Mouse (Mus musculus) left cerebral cortex, postnatal 36 days (tissue): Measurements from ENCODE around the gene Skint8. TPM values are rescaled to one million over a fixed set of nuclear protein-coding genes. Genes with fewer than 3 reads are reported as not detected.
A peak's percentile ranks its signal among the peaks of the same experiment; 100 is the strongest.
"Not testable (repeated sequence)": the region's sequence is repeated elsewhere in the genome, so short reads cannot be mapped to it uniquely, and the experiment has no call there.

Source experiments
- DNase-seq, 2 experiments: peaks; one replicate each; pipeline ENCODE4 v3.0.0; 2021 to 2022; ENCODE audit warnings: low spot score in 2 of 2, mixed read lengths in 1 of 2
- intact Hi-C: fragments of 180-260 bp; cut with DNase I; formaldehyde crosslinking; loops from one replicate; pipeline ENCODE4 v1.15.1; 2025
- total RNA-seq, 2 experiments: library from RNA; stranded (reverse); gene quantifications; 2 replicates each; pipeline ENCODE4 v1.2.3; 2021

Gene Skint8
- under 1 TPM in 1 of 2 experiments, not detected in 1; 0.12 TPM for total RNA-seq

DNA sequence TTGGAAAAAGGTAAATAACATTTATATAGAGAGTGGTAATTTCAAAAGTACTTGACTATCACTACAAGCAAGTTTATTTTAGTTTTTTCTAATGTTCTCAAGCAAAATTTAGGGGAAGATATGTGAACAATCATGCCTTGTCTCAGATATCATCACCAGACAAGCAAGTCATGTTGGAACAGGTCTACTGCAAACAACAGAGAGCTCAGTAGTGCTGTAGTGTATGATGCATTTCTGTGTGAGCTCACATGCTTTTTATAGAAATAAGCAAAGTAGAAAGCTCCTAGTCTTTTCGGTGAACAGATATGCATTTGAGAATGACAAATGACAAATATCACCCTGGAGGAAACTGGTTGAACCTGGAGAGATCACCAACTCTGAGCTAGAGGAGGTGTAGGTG is at the start of gene Skint8:
Gene Skint8, plus strand, starts transcription at position 301 of the 400 bp plus-strand sequence.
- DNase-seq: no peak
- intact Hi-C loops: no loop called here

DNA sequence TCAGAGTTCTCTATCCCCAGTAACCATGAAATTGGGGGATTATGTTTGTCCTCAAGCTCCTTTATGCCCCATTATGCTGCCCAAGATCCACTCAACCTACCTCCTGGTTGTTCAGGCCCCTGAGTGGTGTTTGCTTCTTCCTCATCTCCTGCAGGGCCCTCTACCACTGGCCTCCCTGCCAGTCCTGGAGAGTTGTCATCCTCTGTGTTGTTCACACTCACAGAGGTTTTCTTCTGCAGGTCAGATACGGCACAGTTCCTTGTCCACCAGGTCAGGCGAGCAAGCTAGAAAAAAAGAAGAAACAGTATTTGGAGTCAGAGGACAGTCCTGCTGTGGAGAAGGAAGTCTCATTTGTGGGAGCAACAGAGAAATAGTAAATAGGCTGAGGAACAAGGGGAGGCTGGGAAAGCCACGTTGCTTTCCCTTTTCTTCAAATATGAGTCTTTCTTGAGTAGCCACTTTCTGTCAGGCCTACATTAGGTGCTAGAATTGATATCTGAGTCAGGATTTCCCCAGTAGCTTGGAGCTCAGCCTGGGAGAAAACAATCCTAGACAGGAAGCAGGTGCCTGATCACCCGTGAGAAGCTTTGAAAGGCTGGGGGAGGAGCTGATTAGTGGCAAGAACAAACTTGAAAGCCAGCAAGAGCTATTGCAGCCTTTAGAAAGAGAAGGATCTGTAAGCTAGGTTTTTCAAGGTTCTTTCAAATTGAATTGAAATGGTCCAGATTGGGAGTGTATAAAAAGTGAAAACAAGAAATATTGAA is 38.9 kb upstream of the Skint8 start:
- no peak for DNase-seq
- intact Hi-C loops: no loop called here

DNA sequence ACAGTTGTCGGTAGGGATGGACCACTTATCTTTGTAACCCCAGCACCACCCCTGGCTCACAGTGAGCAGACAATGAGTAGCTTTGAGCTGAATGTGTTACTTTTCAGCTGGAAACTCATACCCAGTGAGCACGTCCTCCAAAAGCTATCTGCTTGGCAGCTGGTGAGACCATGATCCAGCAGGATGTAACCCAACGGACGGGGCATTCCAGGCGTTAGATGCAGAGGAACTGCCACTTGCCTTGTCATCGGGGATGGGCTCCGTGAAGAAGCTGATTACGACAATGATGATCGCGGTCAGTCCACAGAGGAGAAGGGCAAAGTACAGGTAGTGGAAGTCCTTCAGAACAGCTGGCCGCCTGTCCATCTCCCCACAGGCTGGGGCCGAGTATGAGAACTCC is 35.6 kb upstream of the Skint8 start:
- no peak for DNase-seq
- intact Hi-C loops: no loop called here

- intact Hi-C loops: no loop called here
- peak; percentile 60 to 66 for DNase-seq
These were observed 33.2 kb upstream of the Skint8 start for GRCm38 (mm10) chr4:111886018-111886417.

GRCm38 (mm10) chr4:111886607-111887006 is 32.6 kb upstream of the Skint8 start:
- intact Hi-C loops: no loop called here

GRCm38 (mm10) chr4:111892138-111892537 is 27.1 kb upstream of the Skint8 start:
- no peak for DNase-seq
- intact Hi-C loops: no loop called here

More at GRCm38 (mm10) chr4:111886607-111887006, 32.6 kb upstream of the Skint8 start:
- peak; percentile 70 to 79 for DNase-seq

- DNase-seq: no peak
- intact Hi-C loops: no loop called here
These were observed 21.4 kb upstream of the Skint8 start for GRCm38 (mm10) chr4:111897755-111898154.

GRCm38 (mm10) chr4:111898566-111898965 is 20.6 kb upstream of the Skint8 start:
- DNase-seq: no peak
- intact Hi-C loops: no loop called here

GRCm38 (mm10) chr4:111900491-111900890 is 18.7 kb upstream of the Skint8 start:
- intact Hi-C loops, DNase-seq: not testable (repeated sequence)

GRCm38 (mm10) chr4:111901473-111901872 is 17.7 kb upstream of the Skint8 start:
- no peak for DNase-seq
- intact Hi-C loops: no loop called here

GRCm38 (mm10) chr4:111902775-111903174 is 16.4 kb upstream of the Skint8 start, which contains the start of gene Slc5a9:
Slc5a9 (minus strand) TSS chr4:111902918.
- no peak for DNase-seq
- intact Hi-C loops: no loop called here

DNA sequence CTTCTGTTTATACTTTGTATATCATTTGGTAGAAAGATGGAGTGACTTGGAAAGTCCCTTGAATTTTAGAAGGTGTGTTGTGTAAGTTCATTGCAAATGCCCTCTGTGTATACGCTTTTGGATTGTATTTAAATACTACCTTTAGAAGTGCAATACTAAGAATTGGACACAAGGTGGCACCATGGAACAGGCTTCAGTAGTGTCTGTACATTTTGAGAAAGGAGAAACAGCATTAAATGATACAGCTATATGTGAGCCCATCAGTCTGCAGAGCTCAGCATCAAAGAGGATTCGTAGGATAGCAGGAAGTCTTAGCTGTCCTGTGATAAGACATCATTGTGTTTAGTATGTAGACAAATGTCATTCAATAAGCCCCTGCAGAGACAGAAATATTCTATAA is 11.3 kb upstream of the Skint8 start:
- DNase-seq: no peak
- intact Hi-C loops: no loop called here

DNA sequence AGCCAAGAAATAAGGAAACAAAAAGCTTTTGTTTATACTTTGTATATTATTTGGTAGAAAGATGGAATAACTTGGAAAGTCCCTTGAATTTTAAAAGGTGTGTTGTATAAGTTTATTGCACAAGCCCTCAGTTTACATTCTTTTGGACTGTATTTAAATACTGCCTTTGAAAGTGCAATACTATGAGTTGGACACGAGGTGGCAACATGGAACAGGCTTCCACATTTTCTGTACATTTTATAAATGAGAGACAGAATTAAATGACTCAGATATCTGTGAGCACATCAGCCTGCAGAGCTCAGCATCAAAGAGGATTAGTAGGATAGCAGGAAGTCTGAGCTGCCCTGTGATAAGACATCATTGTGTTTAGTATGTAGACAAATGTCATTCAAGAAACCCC is 42.1 kb downstream of the Skint8 start:
- DNase-seq: no peak
- intact Hi-C loops: no loop called here

- DNase-seq, intact Hi-C loops: not testable (repeated sequence)
These were observed 44.0 kb downstream of the Skint8 start for GRCm38 (mm10) chr4:111963241-111963640.

- no peak for DNase-seq
- intact Hi-C loops: no loop called here
These were observed 44.5 kb downstream of the Skint8 start for GRCm38 (mm10) chr4:111963669-111964068.

DNA sequence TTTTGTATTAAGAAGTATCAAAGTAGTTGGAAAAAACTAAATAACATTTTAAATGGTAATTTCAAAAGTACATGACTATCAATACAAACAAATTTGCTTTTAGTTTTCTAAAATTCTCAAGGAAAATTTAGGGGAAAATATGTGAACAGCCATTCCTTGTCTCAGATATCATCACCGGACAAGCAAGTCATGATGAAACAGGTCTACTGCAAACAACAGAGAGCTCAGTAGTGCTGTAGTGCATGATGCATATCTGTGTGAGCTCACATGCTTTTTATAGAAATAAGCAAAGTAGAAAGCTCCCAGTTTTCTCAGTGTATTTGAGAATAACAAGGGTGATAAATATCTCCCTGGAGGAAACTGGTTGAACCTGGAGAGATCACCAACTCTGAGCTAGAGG is 53.4 kb downstream of the Skint8 start, which contains the start of gene Skint7:
Gene Skint7, plus strand, starts transcription at position 301 of the 400 bp plus-strand sequence.
- intact Hi-C loops: no loop called here
- DNase-seq: no peak

Other genes with a start within 250 kb of the Skint8 start
- gene Spata6, start 199.4 kb upstream of the Skint8 start, total RNA-seq: 1 to 10 TPM; 2.7 to 5.5 TPM
- gene Slc5a9, start 16.5 kb upstream of the Skint8 start, total RNA-seq: not detected
- under 1 TPM in 1 of 2 experiments, not detected in 1; 0.27 TPM for gene Skint7, start 53.5 kb downstream of the Skint8 start, total RNA-seq
- not detected for gene Skint1, start 86.9 kb downstream of the Skint8 start, total RNA-seq
- gene Skint4, start 152.6 kb downstream of the Skint8 start, total RNA-seq: not detected